Mouse (Mus musculus) Muller cell, postnatal 12 days (primary cell): Measurements from ENCODE around the gene Vmn1r21.
"Not testable (repeated sequence)": the region's sequence is repeated elsewhere in the genome, so short reads cannot be mapped to it uniquely, and the experiment has no call there.

ENCODE experiments used
- DNase-seq: peaks from one replicate; pipeline ENCODE4 v3.0.0-alpha.2; 2015; ENCODE audit errors: inconsistent ontology term

The Vmn1r21 gene

DNA sequence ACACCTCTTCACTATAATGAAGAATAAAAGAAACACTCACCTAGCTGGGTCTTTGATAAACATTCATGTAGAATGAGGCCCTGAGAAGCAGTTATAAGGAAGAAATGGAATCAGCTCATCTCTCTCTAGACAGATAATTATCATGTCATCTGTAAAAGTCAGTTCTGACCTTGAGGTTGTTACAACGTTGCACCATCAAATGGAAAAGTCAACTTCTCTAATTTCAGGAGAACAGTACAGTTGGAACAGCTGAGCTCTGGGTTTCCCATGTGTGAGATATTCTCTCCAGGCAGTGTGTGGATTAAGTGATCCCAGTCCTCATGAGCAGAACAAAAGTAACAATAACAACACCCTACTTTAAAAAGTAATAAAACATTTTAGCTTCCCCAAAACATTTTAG is at the start of gene Vmn1r21:
Gene Vmn1r21 (minus strand): TSS at position 58 of the 400 bp plus-strand sequence.
- no peak for DNase-seq

DNA sequence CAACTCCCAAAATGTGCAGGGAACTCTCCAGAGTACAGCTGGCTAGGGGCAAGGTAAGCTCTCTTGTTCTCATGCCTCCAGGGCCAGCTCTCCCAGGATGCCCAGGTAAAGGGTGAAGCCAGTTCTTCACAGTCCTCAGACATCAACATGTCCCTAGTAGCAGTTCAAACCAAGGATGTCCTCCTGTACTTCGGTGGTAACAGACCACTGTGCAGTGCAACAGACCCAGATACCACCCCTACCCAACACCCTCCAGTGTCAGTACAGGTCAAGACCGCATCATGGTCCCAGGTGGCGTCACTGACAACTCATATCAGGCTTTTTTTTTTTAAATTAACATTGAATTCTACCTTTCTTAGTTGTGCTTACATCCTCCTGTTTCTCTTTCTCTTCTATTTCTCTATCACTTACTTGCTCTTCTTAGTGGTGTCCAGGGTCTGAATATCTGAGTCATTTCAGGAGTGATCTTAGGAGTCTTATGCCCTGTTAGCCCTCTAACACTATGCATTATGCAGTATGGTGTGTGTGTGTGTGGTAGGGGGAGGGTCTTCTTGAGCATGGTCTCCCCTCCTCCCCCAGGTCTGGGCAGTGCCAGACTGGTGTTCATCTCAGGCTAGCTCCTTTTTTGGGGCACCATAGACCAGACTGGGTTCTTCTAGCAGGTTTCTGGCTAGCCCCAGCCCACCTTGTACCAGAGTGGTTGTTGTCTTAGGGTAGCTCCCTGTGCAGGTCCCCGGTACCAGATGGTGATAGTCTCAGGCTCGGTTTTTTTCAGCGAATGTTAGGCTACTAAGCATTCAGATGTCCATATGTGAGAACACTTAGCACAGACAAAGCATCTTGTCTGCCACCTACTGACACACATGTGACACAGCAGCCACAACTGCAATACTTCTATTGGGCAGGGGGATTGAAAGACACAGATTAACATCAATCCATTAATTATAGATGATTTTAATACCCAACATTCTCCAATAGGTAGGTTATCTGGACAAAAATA is 9.2 kb upstream of the Vmn1r21 start:
- peak; percentile 33 for DNase-seq

DNA sequence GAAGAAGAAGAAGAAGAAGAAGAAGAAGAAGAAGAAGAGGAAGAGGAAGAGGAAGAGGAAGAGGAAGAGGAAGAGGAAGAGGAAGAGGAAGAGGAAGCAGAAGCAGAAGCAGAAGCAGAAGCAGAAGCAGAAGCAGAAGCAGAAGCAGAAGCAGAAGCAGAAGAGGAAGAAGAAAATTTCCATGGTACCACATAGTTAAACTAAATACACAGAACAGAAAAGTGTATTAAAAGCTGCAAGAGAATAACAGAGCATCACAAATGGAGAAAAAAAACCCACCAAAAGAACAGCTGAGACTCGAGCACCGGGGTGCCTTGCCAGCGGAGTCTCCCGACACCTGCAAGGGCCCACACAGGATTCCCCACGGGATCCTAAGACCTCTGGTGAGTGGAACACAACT is 1.0 kb upstream of the Vmn1r21 start:
- not testable (repeated sequence) for DNase-seq

DNA sequence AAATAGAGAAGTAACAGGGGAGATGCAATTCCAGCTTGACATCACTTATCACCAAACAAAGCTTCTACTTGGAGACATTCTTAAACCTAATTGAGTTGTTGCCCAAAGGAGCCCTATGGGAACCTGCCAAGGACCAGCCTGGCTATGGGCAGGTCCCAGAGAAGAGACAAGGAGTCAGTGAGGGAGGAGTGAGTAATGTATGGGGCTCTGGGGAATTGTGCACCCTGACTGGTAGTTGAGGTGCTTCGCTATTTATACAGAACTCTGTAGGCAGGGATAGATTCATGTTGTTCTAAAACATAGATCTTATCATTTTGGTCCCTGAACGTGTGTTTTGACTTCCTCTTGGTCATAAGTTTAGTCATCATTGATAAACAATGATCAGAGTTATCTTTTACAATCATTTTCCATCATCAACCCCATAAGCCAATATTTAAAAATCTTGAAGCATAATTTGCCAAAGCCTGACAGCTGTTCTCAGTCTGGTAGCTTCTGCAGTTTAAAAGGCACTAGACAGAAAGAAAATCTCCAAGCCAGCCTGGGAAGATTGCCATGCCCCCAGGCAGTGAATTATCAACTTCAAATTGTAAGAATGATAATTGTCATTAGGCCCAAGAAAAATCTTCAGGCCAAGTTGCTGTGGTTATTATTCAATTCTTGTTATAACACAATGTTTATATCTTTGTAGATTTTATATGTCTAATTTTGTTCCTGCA is 10.3 kb downstream of the Vmn1r21 start:
- DNase-seq = peak; percentile 59

DNA sequence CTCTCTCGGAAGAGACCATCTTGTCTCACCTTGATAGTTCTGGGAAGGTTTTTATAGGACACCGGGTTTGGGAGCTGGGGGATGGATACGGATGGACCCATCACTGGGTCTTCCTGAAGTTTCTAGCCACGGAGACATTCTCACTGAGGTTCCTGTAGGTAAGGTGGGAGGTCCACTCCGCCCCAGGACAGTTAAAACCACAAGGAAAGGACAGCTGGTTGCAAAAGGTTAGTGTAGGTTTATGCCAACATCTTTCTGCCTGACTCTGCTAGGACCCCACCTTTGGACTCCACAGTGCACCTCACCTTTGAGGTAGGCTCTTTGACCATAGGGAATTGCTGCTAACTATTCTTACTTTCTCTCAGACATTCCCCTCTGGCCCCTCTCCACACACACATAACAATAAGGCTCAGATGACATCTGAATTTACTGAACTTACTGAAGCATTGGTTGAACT is 24.9 kb downstream of the Vmn1r21 start:
- DNase-seq = no peak

DNA sequence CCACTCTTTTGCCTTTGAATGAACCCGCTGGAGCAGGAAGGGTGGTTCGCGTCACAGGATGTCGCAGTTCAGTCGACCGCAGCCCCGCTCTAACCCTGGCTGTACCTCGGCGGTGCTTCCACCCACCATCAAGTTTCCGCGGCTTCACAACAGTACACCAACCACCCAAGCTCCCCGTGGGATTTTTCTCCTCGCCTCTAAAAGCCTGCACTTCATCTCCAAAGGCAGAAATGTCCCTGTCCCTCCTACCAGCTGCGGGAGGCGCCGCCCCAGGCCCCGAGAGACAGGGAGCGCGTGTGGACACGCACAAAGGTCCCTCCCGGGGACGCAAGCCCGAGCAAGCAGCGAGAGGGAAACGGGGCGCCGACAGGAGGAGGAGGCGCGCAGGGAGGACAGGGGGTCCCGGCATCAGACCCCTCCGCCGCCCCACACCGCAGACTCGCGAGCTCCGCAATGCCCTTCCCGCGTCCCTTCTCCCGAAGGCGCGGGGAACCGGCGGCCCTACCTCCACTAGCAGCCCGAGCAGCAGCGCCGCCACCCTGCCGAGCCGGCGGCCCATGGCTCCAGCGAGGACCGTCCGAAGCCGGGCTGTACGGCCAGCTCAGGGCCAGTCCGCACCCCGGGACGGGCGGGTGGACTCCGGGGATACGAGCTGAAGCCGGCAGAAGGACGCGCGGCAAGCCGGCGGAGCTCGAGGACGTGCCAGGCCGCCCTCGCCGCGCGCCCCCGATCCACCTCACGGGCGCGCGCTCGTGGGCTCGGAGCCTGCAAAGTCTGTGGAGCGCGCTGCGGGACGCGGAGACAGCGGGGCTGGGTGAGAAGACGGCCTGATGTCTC is 25.5 kb downstream of the Vmn1r21 start, which contains the start of gene Vopp1:
Gene Vopp1 (minus strand): TSS at position 738 of the 837 bp plus-strand sequence.
- DNase-seq = peak; percentile 84

DNA sequence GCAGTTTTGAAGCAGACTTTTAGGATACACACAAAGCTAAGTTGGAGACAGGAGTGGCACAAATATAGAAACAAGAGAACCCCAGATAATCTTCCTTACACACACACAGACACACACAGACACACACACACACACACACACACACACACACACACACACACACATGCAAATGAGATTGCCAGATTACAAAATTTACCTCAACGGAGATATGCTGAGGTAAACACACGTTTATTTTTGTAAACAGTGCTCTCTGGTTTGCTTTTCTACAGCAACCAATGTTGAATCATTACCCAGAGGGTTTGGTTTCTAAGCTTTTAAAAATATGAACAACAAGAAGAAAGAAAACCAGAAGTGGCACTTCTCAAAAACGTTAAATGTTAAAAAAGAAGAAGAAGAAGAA is 26.7 kb downstream of the Vmn1r21 start:
- no peak for DNase-seq

DNA sequence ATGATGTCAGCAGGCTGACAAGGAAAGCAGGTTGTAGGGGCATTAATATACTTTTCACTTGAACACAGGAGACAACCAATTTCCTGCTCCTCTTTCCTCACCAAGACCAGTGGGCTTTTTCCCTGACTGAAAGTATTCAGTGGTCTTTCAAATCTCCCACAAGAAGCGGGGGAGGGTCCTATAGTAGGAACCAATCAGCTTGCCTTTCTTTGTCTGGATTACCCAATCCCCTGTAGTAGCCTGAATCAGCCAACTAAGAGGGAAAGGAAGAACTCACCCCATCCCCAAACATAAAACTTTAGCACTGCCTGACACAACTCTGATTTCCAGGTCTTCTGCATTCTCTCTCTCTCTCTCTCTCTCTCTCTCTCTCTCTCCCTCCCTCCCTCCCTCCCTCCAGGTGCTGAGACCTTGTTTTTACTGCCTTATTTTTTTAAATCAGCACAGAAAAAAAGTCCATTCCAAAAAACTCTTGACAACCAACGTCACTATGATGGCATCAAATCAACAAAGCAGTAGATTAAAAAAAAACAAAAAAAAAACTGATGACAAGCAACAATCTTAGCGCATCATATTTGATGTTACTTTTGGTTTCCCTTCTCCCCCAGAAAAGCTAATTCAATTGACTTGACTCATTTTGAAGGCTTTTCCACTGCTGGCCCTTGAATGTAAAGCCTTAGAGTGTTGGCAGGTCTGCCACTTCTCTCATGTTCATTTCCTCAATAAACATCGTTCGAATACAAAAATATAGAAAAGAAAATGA is 27.3 kb downstream of the Vmn1r21 start:
- DNase-seq = peak; percentile 52

DNA sequence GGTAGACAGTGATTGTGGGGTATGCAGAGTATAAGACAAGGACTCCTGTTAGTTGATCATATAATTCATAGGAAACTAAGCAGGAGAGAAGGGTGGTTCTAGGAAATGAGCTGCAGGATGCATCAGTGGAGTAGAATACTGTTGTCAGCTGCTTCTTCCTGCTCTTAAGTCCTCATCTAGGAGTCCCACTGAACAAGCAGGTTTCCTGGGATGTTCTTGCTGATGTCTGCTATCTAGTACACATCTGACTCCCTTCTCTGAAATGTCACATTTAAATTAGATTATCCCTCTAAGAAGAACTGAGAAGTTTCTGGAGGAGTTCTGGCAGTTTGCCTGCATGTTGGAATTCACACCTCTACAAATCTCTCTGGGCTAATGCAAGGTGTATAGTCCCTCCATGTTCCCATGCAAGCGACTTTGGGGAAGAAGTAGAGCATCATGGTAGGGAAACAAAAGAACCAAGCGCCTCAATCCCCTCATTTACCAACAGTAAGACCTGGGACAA is 35.7 kb downstream of the Vmn1r21 start:
- no peak for DNase-seq

DNA sequence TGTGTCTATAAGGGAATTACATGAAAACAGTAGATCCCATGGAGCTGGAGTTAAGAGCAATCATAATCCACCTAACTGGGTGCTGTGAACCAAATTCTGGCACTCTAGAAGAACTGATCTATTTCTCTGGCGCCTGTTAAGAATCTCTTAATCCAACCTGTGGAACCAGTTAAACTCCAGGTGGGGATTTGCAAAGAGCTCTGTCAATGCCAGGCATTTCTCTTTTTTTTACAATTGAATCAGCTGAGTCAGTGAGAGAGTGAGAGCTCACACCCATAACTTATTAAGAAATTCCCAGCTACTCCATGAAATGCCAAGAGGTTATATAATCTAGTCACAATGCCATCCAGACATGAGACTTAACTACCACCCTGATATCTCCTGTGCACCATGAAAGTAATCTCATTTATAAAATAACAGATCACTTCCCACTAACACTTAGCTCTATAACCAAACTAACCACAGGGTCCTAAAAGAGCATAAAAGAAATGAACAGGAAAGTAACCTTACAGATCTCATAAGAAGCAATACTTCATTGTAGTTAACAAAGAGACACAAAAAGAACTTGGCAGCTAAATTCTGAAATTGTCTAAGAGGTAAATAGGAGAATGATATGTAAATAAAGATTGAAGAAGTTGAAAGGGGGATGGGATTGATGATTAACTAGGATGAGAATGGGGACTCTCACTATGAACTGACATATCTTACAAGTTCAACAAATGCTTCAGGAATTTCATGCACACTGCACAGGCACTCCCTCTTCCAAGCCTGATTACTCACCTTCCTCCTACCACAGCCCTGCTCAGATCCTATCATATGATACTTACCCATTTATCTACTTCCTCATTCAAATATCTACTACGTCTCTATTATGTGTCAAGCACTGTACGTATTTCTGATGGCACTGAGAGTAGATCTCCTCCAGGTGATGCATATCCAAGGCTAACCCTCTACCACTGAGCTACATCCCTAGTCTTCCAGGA is 38.1 kb downstream of the Vmn1r21 start:
- peak; percentile 70 for DNase-seq

DNA sequence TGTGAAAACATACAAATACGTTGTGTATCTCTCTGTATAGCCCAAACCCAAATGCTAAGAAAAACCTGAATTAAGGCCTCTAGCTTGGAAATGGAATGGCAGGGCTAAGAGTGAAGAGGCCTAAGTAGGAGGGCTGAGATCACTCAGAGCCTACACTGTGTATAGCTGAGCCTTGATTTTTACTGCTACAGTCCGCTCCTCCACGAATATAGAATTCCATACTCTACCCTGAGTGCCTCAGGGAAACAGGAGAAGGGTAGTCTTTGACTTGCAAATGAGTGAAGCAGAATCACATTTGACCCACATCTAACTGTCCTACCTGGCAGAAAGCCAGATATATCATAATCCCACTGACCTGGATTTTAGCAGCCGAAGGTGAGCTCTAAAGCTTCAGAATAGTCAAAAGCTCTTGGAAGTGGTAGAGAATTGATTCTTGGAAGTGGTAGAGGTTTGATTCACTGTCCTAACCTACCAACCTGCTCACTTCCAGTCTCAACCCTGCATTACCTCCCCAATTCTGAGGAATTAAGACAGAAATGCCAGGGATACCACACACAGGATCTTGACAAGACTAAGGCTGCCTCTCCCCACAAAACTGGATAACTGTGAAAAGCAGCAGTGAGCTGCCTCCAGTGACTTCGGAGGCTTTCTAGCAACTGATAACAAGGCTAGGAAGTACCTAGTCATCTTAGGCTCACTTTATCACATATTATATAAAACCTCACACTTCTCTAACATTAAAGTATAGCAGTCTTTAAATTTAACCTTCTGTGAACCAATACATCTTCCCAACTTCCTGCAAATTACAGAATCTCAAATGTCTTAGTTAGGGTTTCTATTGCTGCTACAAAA is 44.7 kb downstream of the Vmn1r21 start:
- no peak for DNase-seq

DNA sequence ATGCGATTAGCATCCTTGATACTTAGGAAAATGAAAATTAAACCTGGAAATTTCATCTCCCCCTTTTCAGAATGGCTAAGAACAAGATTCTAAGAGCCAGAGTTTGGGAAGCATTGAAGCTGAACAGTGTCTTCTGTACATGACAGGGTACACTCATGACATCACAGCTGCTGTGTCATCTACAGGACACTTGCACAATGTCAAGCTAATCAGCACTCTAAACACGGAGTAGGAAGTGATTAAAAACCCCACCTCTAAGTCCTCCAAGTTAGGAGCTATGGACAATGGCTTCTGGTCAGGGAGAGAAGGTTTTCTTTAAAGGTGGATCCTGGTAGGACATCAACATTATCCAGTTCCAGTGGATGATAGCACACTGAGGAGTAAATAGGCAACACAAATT is 47.0 kb downstream of the Vmn1r21 start:
- DNase-seq = no peak

DNA sequence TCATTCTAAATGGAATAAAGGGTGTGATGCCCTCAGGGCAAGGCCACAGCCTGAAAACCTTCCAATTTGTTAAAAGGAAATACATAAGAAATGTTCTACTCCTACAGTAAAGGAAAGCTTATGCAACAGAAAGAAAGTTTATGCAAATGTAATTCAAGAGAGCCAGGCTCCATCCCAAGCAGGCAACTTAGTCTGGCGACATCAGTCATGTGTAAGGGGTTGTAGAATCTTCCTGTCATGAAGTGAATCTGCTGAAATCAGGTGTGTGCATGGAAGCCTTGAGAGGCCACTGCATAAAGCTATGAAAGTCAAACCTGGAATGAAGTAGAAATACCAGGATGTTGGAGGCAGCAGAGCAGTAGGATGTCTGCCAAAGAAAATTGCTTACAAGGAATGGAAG is 51.2 kb downstream of the Vmn1r21 start:
- no peak for DNase-seq

DNA sequence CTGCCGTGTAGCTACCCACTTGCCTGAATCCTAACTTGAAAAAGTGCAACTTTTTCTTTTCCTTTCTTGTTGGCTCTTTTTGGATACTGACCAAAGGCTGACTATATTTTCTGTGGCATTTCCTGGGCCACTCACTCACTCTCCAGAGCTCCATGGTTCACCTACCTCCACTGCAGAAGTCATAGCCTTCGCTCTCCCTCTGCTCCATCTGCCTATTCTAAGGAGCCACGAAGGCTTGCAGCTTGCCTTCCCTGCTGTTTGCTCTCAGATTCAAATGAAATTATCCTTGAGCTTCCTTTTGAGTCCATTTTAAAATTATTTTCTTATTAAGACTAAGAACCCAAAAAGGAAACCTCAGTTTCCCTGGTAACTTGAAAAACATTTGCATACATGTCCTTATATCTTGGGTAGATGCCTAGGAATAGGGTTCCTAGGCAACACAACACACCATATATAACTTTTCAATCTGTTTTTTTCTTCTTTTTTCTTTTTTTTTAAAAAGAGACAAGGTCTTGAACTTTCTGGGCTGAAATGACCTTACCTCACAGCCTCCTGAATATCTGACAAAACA is 53.2 kb downstream of the Vmn1r21 start:
- DNase-seq = no peak

DNA sequence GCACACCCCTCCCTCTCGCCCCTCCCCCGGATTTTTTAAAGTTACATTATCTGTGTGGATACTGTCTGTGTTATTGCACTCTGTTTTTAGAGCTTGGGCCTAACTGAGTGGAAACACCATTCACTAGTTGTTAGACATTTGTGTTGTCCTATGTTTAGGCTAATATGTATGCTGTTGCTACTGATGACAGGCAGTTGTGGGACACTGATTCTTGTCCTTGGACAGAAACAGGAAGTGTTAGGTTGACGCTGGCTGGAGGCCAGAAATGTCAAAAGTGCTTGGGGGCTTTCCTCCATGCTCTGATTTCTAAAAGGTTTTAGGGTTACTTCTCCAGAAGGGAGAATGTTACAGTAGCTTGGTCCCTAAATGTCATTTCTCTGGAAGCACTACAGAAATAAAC is 54.3 kb downstream of the Vmn1r21 start:
- DNase-seq = no peak
